Mouse (Mus musculus) stomach, embryonic 15.5 days (tissue): ENCODE data around the gene Apobec2. TPM values are rescaled to one million over a fixed set of nuclear protein-coding genes. Genes with fewer than 3 reads are reported as not detected.

Source experiments
- ATAC-seq: fragments of 200-750 bp; cut with Nextera tagmentation; 2 replicates; pipeline ENCODE4 v1.8.0; 2017; ENCODE audit warnings: low read depth, moderate number of reproducible peaks, moderate TSS enrichment; ENCODE audit not compliant: insufficient read depth, low FRiP score
- H3K27ac ChIP-seq: fragments of 300-500 bp; sonication (generic); 2 replicates; pipeline ENCODE4 v1.5.1; 2015; ENCODE audit warnings: mild to moderate bottlenecking, inconsistent platforms
- H3K27me3 ChIP-seq: fragments of 300-500 bp; sonication (generic); replicated peaks from 2 replicates; pipeline ENCODE4 v1.6.1; 2015; ENCODE audit warnings: inconsistent platforms
- H3K36me3 ChIP-seq: fragments of 300-500 bp; sonication (generic); 2 replicates; pipeline ENCODE4 v1.6.1; 2015; ENCODE audit warnings: inconsistent platforms
- H3K4me1 ChIP-seq: fragments of 300-500 bp; sonication (generic); 2 replicates; pipeline ENCODE4 v1.6.1; 2015; ENCODE audit warnings: inconsistent platforms
- H3K4me2 ChIP-seq: fragments of 300-500 bp; sonication (generic); 2 replicates; pipeline ENCODE4 v1.6.1; 2015; ENCODE audit warnings: mild to moderate bottlenecking, inconsistent platforms
- H3K4me3 ChIP-seq: fragments of 300-500 bp; sonication (generic); replicated peaks from 2 replicates; pipeline ENCODE4 v1.5.1; 2015; ENCODE audit warnings: inconsistent platforms
- H3K9ac ChIP-seq: fragments of 300-500 bp; sonication (generic); 2 replicates; pipeline ENCODE4 v1.6.1; 2015; ENCODE audit warnings: inconsistent platforms
- H3K9me3 ChIP-seq: fragments of 300-500 bp; sonication (generic); 2 replicates; pipeline ENCODE4 v1.6.1; 2016; ENCODE audit warnings: inconsistent platforms
- WGBS: fragments of 180-500 bp; shearing (Covaris S2); methylation state at CpG from one replicate; pipeline ENCODE4 v1.1.7; 2015; 5-methylcytosine and 5-hydroxymethylcytosine counted together
- polyA plus RNA-seq: library from polyadenylated mRNA; unstranded; fragments of >200 nt; fragmentation: Nextera tagmentation; extraction: Ambion mirVana; gene quantifications from 2 replicates; pipeline ENCODE4 v1.2.1, GENCODE M21; 2015

Apobec2 gene
- polyA plus RNA-seq, 1 experiment from 2014 or later = 4.4 TPM

- WGBS = 52% methylated on average over 11 of the region's 11 CpGs
- 0 out of 2 replicates have a peak, but pooled peaks have one; percentile 21 for ATAC-seq
- H3K27ac ChIP-seq = peak within 1 kb of the TSS; percentile 36; the same call in 1 of the 2 replicates
- H3K9ac ChIP-seq = no peak within 1 kb of the TSS
- H3K4me3 ChIP-seq = peak within 1 kb of the TSS; percentile 23; the same call in 1 of the 2 replicates
- no peaks in the 10 kb centered on the region for H3K36me3 ChIP-seq
- H3K9me3 ChIP-seq = no peaks in the 10 kb centered on the region
- H3K4me1 ChIP-seq = 0 out of 2 replicates have a peak, but pooled peaks cover 11% of the 10 kb centered on the region
- no peaks in the 10 kb centered on the region for H3K27me3 ChIP-seq
- H3K4me2 ChIP-seq = peak within 1 kb of the TSS; percentile 23
Observed at GRCm38 (mm10) chr17:48454688-48455087, 22.0 kb upstream of the Apobec2 start, which contains the start of gene Unc5cl. Gene Unc5cl, plus strand, starts transcription at chr17:48454901.

- 53% methylated on average over 7 of the region's 7 CpGs for WGBS
- peak overlapping the region; percentile 23; the same call in 1 of the 2 replicates for H3K27ac ChIP-seq
- 0 out of 2 replicates have a peak, but pooled peaks cover 11% of the 10 kb centered on the region for H3K4me1 ChIP-seq
- no peaks in the 10 kb centered on the region for H3K36me3 ChIP-seq
- no peaks in the 10 kb centered on the region for H3K9me3 ChIP-seq
- H3K27me3 ChIP-seq = no peaks in the 10 kb centered on the region
- 0 out of 2 replicates have a peak overlapping the region, but pooled peaks have one; percentile 23 for H3K4me3 ChIP-seq
- H3K9ac ChIP-seq = no peak overlapping the region
- H3K4me2 ChIP-seq = peak overlapping the region; percentile 22; the same call in 1 of the 2 replicates
- ATAC-seq = no peak
Observed at GRCm38 (mm10) chr17:48454190-48454589, 21.5 kb upstream of the Apobec2 start.

DNA sequence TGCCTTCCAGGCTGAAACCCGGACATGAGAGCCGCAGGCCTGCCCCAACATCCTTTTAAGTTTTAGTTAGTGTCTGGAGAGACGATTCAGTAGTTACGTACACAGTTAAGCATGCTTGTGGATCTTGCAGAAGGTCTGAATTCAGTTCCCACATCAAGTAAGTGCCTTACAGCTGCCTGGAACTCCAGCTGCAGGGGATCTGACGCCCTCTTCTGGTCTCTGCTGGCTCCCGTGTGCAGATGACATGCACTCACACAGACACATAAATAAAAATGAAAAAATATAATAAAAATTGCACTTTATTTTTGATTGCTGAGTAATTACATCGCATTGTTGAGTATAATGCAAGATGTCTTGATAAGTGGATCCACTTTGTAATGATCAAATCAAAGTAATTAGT, 20.8 kb upstream of the Apobec2 start:
- Histone ChIP-seq H3K27me3 (no peaks in the 10 kb centered on the region), H3K4me3 (no peak overlapping the region), H3K36me3 (no peaks in the 10 kb centered on the region), H3K9ac (no peak overlapping the region), H3K4me1 (0 out of 2 replicates have a peak, but pooled peaks cover 11% of the 10 kb centered on the region), H3K4me2 (no peak overlapping the region), H3K27ac (no peak overlapping the region), H3K9me3 (no peaks in the 10 kb centered on the region)
- WGBS = 73% methylated on average over 7 of the region's 7 CpGs
- no peak for ATAC-seq

GRCm38 (mm10) chr17:48451753-48452444, 19.2 kb upstream of the Apobec2 start:
- H3K36me3 ChIP-seq = no peaks in the 10 kb centered on the region
- H3K4me2 ChIP-seq = no peak overlapping the region
- H3K27me3 ChIP-seq = no peaks in the 10 kb centered on the region
- 66% methylated on average over 9 of the region's 9 CpGs for WGBS
- no peak for ATAC-seq
- no peaks in the 10 kb centered on the region for H3K9me3 ChIP-seq
- 0 out of 2 replicates have a peak, but pooled peaks cover 11% of the 10 kb centered on the region for H3K4me1 ChIP-seq
- H3K4me3 ChIP-seq = no peak overlapping the region
- no peak overlapping the region for H3K27ac ChIP-seq
- no peak overlapping the region for H3K9ac ChIP-seq

DNA sequence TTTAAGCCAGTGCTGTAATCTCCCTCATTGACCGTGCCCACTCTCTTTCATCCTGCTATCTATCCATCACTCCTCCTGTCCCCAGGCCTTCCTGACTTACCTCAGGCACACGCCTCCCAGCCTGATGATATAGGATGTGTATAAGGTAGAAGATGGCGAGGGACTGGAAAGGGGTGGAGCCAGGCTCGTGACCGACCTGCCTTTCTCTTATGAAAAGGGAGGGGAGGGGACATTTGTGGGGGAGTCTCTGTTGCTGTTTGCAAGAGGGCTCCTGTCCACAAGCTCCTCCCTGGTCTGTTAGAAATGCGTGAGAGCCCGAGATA, 18.6 kb upstream of the Apobec2 start, which contains the start of gene Tspo2:
Gene Tspo2, minus strand, starts transcription at position 170 of the 323 bp plus-strand sequence.
- peak; percentile 55; the same call in 1 of the 2 replicates for ATAC-seq
- Histone ChIP-seq H3K27ac (no peak within 1 kb of the TSS), H3K4me1 (0 out of 2 replicates have a peak, but pooled peaks cover 11% of the 10 kb centered on the region), H3K4me2 (no peak within 1 kb of the TSS), H3K9ac (no peak within 1 kb of the TSS), H3K27me3 (no peaks in the 10 kb centered on the region), H3K9me3 (no peaks in the 10 kb centered on the region), H3K4me3 (no peak within 1 kb of the TSS), H3K36me3 (no peaks in the 10 kb centered on the region)
- WGBS = 49% methylated on average over 7 of the region's 7 CpGs

DNA sequence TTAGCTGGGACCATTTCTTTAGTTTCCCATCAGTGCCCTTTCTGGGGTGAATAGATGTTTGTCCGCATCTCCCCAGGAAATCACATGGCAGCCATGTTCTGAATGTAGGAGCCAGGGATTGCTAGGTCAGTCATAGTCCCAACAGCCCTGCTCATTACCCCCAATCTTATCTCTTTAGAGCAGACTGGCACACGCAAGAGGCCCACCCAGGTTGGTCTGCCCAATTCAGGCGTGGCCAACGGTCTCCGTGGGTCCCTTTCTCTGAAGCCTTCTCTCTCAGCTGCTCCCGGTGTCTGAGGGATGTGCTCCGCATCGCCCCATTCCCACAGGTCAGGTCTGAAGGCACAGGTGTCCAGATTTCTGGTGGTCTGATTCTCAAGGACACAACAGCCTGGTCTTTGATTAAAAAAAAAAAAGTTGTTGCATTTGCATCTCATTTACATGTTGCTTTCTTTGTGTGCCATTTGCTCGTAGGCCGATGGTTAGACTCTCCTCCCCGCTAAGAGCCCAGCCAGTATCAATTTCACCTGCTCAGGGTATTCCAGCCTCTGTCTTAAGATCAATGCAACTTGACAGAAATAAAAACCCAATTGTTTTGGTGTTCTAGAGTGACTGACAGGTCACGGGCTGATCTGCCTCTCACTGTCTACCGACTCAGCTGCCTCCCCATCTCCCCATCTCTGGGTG, 18.1 kb upstream of the Apobec2 start:
- H3K4me1 ChIP-seq = 0 out of 2 replicates have a peak, but pooled peaks cover 11% of the 10 kb centered on the region
- no peaks in the 10 kb centered on the region for H3K27me3 ChIP-seq
- H3K27ac ChIP-seq = no peak overlapping the region
- H3K4me3 ChIP-seq = no peak overlapping the region
- no peak overlapping the region for H3K4me2 ChIP-seq
- H3K9ac ChIP-seq = no peak overlapping the region
- peak; percentile 85 for ATAC-seq
- H3K36me3 ChIP-seq = no peaks in the 10 kb centered on the region
- WGBS = 80% methylated on average over 13 of the region's 13 CpGs
- no peaks in the 10 kb centered on the region for H3K9me3 ChIP-seq

GRCm38 (mm10) chr17:48447675-48448074, 14.9 kb upstream of the Apobec2 start:
- 71% methylated on average over 8 of the region's 8 CpGs for WGBS

DNA sequence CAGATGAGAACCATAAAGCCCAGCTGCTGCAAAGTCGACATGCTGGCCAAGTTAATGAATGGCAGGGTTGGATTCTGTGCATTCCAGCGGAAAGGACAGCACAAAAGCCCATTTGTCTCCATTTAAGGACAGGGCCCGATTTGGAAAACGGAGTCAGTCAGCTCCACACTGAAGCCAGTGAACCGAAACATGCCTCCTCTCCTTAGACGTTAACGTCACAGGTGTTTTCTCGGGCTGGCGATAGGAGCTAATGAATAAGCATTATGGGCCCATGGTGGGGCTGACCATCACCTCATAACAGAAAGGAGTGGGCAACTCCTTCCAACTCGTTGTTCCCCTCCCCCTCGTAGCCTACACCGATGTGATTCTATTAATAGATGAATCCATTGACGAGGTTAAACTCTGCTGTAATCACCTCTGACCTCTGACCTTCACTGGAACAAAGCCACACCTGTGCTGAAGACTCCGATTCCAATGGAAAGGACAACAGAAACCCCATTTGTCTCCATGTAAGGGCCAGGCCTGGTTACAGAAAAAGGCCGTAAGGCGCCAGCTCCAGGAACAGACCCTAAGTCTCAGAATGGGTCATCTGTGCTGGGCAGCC, 10.9 kb upstream of the Apobec2 start:
- no peak overlapping the region for H3K27ac ChIP-seq
- H3K4me3 ChIP-seq = no peak overlapping the region
- H3K36me3 ChIP-seq = no peaks in the 10 kb centered on the region
- no peak for ATAC-seq
- H3K4me1 ChIP-seq = no peaks in the 10 kb centered on the region
- no peak overlapping the region for H3K9ac ChIP-seq
- WGBS = 76% methylated on average over 16 of the region's 16 CpGs
- no peaks in the 10 kb centered on the region for H3K9me3 ChIP-seq
- H3K4me2 ChIP-seq = no peak overlapping the region
- no peaks in the 10 kb centered on the region for H3K27me3 ChIP-seq

More at GRCm38 (mm10) chr17:48447675-48448074, 14.9 kb upstream of the Apobec2 start:
- Histone ChIP-seq H3K4me2 (no peak overlapping the region), H3K4me1 (0 out of 2 replicates have a peak, but pooled peaks cover 8% of the 10 kb centered on the region), H3K4me3 (no peak overlapping the region), H3K9me3 (no peaks in the 10 kb centered on the region), H3K36me3 (no peaks in the 10 kb centered on the region), H3K9ac (no peak overlapping the region), H3K27me3 (no peaks in the 10 kb centered on the region), H3K27ac (no peak overlapping the region)
- no peak for ATAC-seq

- Histone ChIP-seq H3K9me3 (no peaks in the 10 kb centered on the region), H3K4me3 (no peak overlapping the region), H3K9ac (no peak overlapping the region), H3K36me3 (no peaks in the 10 kb centered on the region), H3K27me3 (no peaks in the 10 kb centered on the region), H3K27ac (no peak overlapping the region), H3K4me1 (no peaks in the 10 kb centered on the region), H3K4me2 (no peak overlapping the region)
- WGBS = 65% methylated on average over 7 of the region's 7 CpGs
- ATAC-seq = peak; percentile 42; the same call in 1 of the 2 replicates
Observed at GRCm38 (mm10) chr17:48442745-48443457, 10.2 kb upstream of the Apobec2 start.

DNA sequence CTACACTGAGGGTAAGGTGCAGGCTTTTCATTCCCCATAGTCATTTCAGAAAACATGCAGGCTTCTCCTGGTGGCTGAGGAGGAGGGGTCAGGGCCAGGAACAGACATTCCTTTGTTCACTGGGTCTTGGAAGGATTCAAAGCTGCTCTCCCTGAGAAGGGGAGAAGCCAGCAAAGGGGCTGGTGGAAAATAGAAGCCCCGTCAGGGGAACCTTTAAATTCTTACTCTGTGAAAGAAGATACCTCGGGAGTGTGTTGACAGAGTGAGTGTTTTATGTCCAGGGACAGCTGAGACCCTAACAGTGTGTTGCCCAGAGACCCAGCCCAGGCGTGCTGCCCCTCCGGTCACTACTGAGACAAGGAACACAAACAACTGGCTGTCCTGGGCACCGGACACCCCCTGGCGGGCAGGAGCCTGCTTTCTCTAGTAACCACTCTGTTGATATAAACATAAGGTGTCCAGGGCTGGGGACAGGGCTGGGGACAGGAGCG, 4.7 kb upstream of the Apobec2 start:
- Histone ChIP-seq H3K36me3 (no peaks in the 10 kb centered on the region), H3K9ac (no peak overlapping the region), H3K27me3 (no peaks in the 10 kb centered on the region), H3K4me3 (no peak overlapping the region), H3K4me1 (peaks cover 13% of the 10 kb centered on the region), H3K9me3 (no peaks in the 10 kb centered on the region), H3K27ac (peak overlapping the region; percentile 55), H3K4me2 (no peak overlapping the region)
- 27% methylated on average over 7 of the region's 7 CpGs for WGBS
- peak; percentile 24; the same call in 1 of the 2 replicates for ATAC-seq

- ATAC-seq = peak; percentile 12; the same call in 1 of the 2 replicates
- Histone ChIP-seq H3K9me3 (no peaks in the 10 kb centered on the region), H3K27me3 (no peaks in the 10 kb centered on the region), H3K9ac (no peak overlapping the region), H3K4me2 (no peak overlapping the region), H3K4me3 (no peak overlapping the region), H3K36me3 (no peaks in the 10 kb centered on the region), H3K27ac (peak overlapping the region; percentile 55; the same call in 1 of the 2 replicates), H3K4me1 (peaks cover 16% of the 10 kb centered on the region)
- WGBS = 75% methylated on average over 1 of the region's 1 CpGs
Observed at GRCm38 (mm10) chr17:48436487-48436886, 3.8 kb upstream of the Apobec2 start.
